Mouse (Mus musculus): Measurements from ENCODE around the gene Aatf. TPM values are rescaled to one million over a fixed set of nuclear protein-coding genes. Genes with fewer than 3 reads are reported as not detected.

Aatf gene
- polyA plus RNA-seq, 1 experiment from 2014 or later = 53.3 TPM

DNA sequence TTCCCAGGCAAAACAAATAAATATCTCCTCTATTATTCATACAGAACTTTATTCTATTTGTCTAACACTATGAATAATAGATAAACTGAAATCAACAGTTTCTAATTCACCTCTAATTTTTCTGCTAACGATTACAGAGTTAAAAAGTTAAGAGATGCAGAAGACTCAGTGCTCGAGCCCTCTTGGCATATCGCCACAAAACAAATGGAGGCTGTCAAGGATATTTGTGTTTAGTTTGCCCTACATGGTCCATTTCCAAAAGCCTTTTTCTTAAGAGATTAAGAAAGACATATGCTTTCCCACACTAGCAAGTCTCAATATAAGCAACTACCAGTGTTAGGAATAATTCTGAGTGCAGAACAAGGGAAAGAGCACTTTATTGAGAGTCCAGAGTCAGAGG is 32.9 kb downstream of the Aatf start:
- ATAC-seq (ENCODE audit: low FRiP score, low read depth) = no peak
- WGBS = 59% methylated on average over 3 of the region's 3 CpGs
- Histone ChIP-seq H3K27me3 (replicated peaks) (no peaks in the 10 kb centered on the region), H3K9me3 (no peaks in the 10 kb centered on the region), H3K36me3 (no peaks in the 10 kb centered on the region), H3K9ac (no peak overlapping the region), H3K27ac (no peak overlapping the region), H3K4me1 (peaks cover 13% of the 10 kb centered on the region; the same call in 1 of the 2 replicates), H3K4me3 (no peak overlapping the region), H3K4me2 (replicated peaks) (no peak overlapping the region)

DNA sequence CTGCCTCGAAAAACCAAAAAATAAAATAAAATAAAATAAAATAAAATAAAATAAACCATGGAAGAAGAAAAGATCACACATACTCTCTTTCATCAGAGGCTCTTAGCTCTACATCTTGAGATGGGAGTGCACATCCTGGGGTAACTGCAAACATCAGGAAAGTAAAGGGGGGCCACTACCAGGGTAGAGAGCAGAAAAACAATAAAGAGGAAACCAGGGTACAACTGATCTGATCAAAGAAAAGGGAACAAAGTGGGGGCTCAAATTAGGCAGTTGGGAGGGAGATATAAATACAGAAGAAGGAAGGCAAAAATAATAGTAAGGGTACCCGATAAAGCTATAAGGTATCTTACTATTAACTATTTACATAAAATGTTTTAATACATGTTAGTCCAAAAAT is 36.7 kb downstream of the Aatf start:
- WGBS = 99% methylated on average over 2 of the region's 2 CpGs
- H3K9ac ChIP-seq = no peak overlapping the region
- H3K9me3 ChIP-seq = no peaks in the 10 kb centered on the region
- H3K4me1 ChIP-seq = peaks cover 7% of the 10 kb centered on the region; the same call in 1 of the 2 replicates
- no peak overlapping the region for H3K4me3 ChIP-seq
- peaks cover 3% of the 10 kb centered on the region; the same call in 1 of the 2 replicates for H3K36me3 ChIP-seq
- no peak overlapping the region for H3K4me2 ChIP-seq (replicated peaks)
- H3K27ac ChIP-seq = no peak overlapping the region
- H3K27me3 ChIP-seq (replicated peaks) = no peaks in the 10 kb centered on the region
- no peak for ATAC-seq (ENCODE audit: low FRiP score, low read depth)

GRCm38 (mm10) chr11:84475991-84476390 is 37.3 kb downstream of the Aatf start:
- no peak for ATAC-seq (ENCODE audit: low FRiP score, low read depth)
- Histone ChIP-seq H3K9me3 (no peaks in the 10 kb centered on the region), H3K4me3 (no peak overlapping the region), H3K9ac (no peak overlapping the region), H3K36me3 (peaks cover 5% of the 10 kb centered on the region; the same call in 1 of the 2 replicates), H3K4me2 (replicated peaks) (no peak overlapping the region), H3K27ac (no peak overlapping the region), H3K27me3 (replicated peaks) (no peaks in the 10 kb centered on the region), H3K4me1 (peaks cover 3% of the 10 kb centered on the region; the same call in 1 of the 2 replicates)
- WGBS = 94% methylated on average over 4 of the region's 4 CpGs

DNA sequence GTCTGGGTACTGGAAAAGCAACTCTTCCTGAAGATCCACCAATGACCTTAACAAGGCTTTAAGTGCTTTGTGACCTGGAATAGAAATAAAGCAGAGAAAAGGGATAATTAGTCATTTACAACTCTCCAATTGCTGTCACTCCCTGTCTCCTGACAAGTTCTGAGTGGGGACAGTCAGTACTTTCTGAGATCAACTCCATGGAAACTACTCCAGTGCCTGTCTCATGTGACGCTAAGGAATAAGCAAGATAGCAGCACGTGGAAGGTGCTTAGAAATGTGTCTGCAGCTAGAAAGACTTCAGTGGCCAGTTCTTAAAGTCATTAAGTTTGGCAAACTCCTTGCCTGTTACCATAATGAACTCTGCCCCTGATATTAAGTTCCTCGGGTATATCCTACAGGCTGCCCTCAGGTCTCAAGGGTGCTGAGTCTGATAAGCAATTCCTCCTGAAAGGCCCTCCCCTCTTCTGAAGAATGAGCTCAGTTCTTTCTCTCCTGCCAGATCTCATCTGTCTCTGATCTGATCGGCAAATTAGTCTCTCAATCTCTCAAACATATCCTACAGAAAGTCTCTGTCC is 40.1 kb downstream of the Aatf start:
- Histone ChIP-seq H3K27ac (no peak overlapping the region), H3K36me3 (peaks cover 13% of the 10 kb centered on the region; the same call in 1 of the 2 replicates), H3K4me2 (replicated peaks) (no peak overlapping the region), H3K9ac (no peak overlapping the region), H3K27me3 (replicated peaks) (no peaks in the 10 kb centered on the region), H3K4me1 (no peaks in the 10 kb centered on the region), H3K9me3 (no peaks in the 10 kb centered on the region), H3K4me3 (no peak overlapping the region)
- WGBS = 81% methylated on average over 4 of the region's 4 CpGs
- no peak for ATAC-seq (ENCODE audit: low FRiP score, low read depth)

GRCm38 (mm10) chr11:84464571-84464970 is 48.8 kb downstream of the Aatf start:
- H3K4me3 ChIP-seq = no peak overlapping the region
- ATAC-seq (ENCODE audit: low FRiP score, low read depth) = no peak
- no peak overlapping the region for H3K27ac ChIP-seq
- no peaks in the 10 kb centered on the region for H3K4me1 ChIP-seq
- H3K36me3 ChIP-seq = no peaks in the 10 kb centered on the region; the same call in 1 of the 2 replicates
- WGBS = 69% methylated on average over 5 of the region's 5 CpGs
- no peaks in the 10 kb centered on the region for H3K9me3 ChIP-seq
- H3K4me2 ChIP-seq (replicated peaks) = no peak overlapping the region
- H3K9ac ChIP-seq = no peak overlapping the region
- no peaks in the 10 kb centered on the region for H3K27me3 ChIP-seq (replicated peaks)

DNA sequence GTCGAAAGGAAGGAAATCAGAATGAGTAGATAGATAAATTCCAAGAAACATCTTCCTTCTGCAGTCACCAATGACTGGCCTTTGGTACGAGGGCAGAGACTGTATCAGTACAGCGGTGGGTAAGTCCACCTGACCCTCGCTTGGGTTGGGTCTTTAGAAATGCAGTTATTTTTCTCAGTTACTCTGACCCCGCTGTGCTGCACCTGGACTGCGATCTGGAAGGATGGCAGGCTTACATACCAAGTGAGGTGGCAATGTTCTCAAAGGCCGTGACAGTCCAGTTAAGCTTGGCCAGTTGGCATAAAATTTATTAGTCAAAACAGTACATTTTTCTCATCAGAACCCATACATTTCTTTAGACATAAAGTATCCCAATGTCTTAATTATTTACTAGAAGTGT is 59.4 kb downstream of the Aatf start:
- Histone ChIP-seq H3K4me2 (replicated peaks) (no peak overlapping the region), H3K9me3 (no peaks in the 10 kb centered on the region), H3K27me3 (replicated peaks) (no peaks in the 10 kb centered on the region), H3K27ac (no peak overlapping the region), H3K4me3 (no peak overlapping the region), H3K4me1 (no peaks in the 10 kb centered on the region), H3K9ac (no peak overlapping the region), H3K36me3 (no peaks in the 10 kb centered on the region)
- 90% methylated on average over 7 of the region's 7 CpGs for WGBS
- no peak for ATAC-seq (ENCODE audit: low FRiP score, low read depth)

- no peak overlapping the region for H3K9ac ChIP-seq
- peaks cover 9% of the 10 kb centered on the region for H3K36me3 ChIP-seq
- H3K4me3 ChIP-seq = no peak overlapping the region
- ATAC-seq (ENCODE audit: low FRiP score, low read depth) = no peak
- H3K4me1 ChIP-seq = no peaks in the 10 kb centered on the region
- no peak overlapping the region for H3K27ac ChIP-seq
- no peaks in the 10 kb centered on the region for H3K27me3 ChIP-seq (replicated peaks)
- H3K4me2 ChIP-seq (replicated peaks) = no peak overlapping the region
- 85% methylated on average over 4 of the region's 4 CpGs for WGBS
- H3K9me3 ChIP-seq = no peaks in the 10 kb centered on the region
Observed at GRCm38 (mm10) chr11:84442554-84443331, 70.6 kb downstream of the Aatf start.

GRCm38 (mm10) chr11:84440402-84440801 is 72.9 kb downstream of the Aatf start:
- H3K4me2 ChIP-seq (replicated peaks) = no peak overlapping the region
- no peaks in the 10 kb centered on the region for H3K27me3 ChIP-seq (replicated peaks)
- no peaks in the 10 kb centered on the region for H3K9me3 ChIP-seq
- H3K9ac ChIP-seq = no peak overlapping the region
- ATAC-seq (ENCODE audit: low FRiP score, low read depth) = no peak
- H3K36me3 ChIP-seq = peaks cover 9% of the 10 kb centered on the region
- H3K4me3 ChIP-seq = no peak overlapping the region
- H3K4me1 ChIP-seq = no peaks in the 10 kb centered on the region
- WGBS = 94% methylated on average over 3 of the region's 3 CpGs
- no peak overlapping the region for H3K27ac ChIP-seq

DNA sequence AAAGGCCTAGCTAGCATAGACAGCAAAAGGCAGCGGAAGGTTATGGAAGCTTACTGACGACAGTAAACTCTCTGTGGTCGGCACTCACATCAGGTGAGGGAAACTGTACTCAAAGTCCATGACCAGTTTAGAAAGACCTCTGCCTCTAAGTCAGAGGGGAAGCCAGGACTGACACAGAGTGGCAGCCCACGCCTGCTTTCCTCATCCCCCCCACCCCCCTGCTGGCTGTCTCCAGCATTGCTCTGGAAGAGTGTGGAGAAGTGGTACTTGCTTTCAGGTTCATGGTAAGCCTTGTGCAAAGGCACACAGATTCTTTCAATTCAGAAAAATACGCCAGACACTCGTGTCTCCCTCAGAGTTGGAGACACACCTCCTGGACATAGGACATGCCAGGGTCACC is 78.4 kb downstream of the Aatf start:
- Histone ChIP-seq H3K36me3 (no peaks in the 10 kb centered on the region; the same call in 1 of the 2 replicates), H3K9ac (no peak overlapping the region), H3K27ac (no peak overlapping the region), H3K4me2 (replicated peaks) (no peak overlapping the region), H3K4me3 (no peak overlapping the region), H3K27me3 (replicated peaks) (no peaks in the 10 kb centered on the region), H3K9me3 (no peaks in the 10 kb centered on the region), H3K4me1 (peaks cover 6% of the 10 kb centered on the region; the same call in 1 of the 2 replicates)
- no peak for ATAC-seq (ENCODE audit: low FRiP score, low read depth)
- 70% methylated on average over 6 of the region's 6 CpGs for WGBS

- no peak overlapping the region for H3K27ac ChIP-seq
- H3K9me3 ChIP-seq = no peaks in the 10 kb centered on the region
- H3K36me3 ChIP-seq = no peaks in the 10 kb centered on the region
- peaks cover 18% of the 10 kb centered on the region for H3K4me1 ChIP-seq
- no peak overlapping the region for H3K9ac ChIP-seq
- no peak overlapping the region for H3K4me3 ChIP-seq
- no peak for ATAC-seq (ENCODE audit: low FRiP score, low read depth)
- WGBS = 76% methylated on average over 4 of the region's 4 CpGs
- no peaks in the 10 kb centered on the region for H3K27me3 ChIP-seq (replicated peaks)
- no peak overlapping the region for H3K4me2 ChIP-seq (replicated peaks)
Observed at GRCm38 (mm10) chr11:84430336-84430735, 83.0 kb downstream of the Aatf start.

GRCm38 (mm10) chr11:84429581-84429980 is 83.7 kb downstream of the Aatf start:
- Histone ChIP-seq H3K9me3 (no peaks in the 10 kb centered on the region), H3K36me3 (no peaks in the 10 kb centered on the region), H3K27ac (no peak overlapping the region), H3K4me1 (peaks cover 21% of the 10 kb centered on the region), H3K4me3 (no peak overlapping the region), H3K4me2 (replicated peaks) (no peak overlapping the region), H3K27me3 (replicated peaks) (no peaks in the 10 kb centered on the region), H3K9ac (no peak overlapping the region)
- no peak for ATAC-seq (ENCODE audit: low FRiP score, low read depth)
- WGBS = 14% methylated on average over 1 of the region's 1 CpGs

DNA sequence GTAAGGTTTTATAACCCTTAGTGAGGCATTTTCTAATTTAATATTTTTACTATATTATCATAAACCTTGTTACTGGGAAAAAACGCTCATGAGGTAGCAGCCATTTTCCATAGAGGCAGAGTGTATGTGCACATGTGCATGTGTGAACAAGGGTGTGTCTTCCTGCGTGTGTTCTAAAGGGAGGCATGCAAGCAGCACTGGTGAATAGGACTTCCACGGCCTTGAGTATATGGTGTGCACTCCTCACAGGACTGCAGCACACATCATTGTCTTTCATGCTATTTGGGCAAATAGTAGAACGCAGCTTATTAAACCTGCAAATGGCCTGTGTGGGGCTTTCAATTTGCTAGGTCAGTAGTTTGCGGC is 86.7 kb downstream of the Aatf start:
- Histone ChIP-seq H3K4me3 (no peak overlapping the region), H3K4me1 (peaks cover 19% of the 10 kb centered on the region), H3K9me3 (no peaks in the 10 kb centered on the region), H3K27ac (no peak overlapping the region), H3K36me3 (no peaks in the 10 kb centered on the region), H3K9ac (no peak overlapping the region), H3K4me2 (replicated peaks) (no peak overlapping the region), H3K27me3 (replicated peaks) (no peaks in the 10 kb centered on the region)
- 88% methylated on average over 5 of the region's 5 CpGs for WGBS
- ATAC-seq (ENCODE audit: low FRiP score, low read depth) = no peak
